Mouse (Mus musculus) adrenal gland, postnatal 14 days (tissue): Measurements from ENCODE around the gene Pla2g6. TPM values are rescaled to one million over a fixed set of nuclear protein-coding genes. Genes with fewer than 3 reads are reported as not detected.

Experiments
- DNase-seq: peaks from one replicate; pipeline ENCODE4 v3.0.0; 2021; ENCODE audit warnings: mixed read lengths
- total RNA-seq: library from RNA; stranded (reverse); gene quantifications from 2 replicates; pipeline ENCODE4 v1.2.3, GENCODE M21; 2021

The Pla2g6 gene
- total RNA-seq, 1 experiment from 2014 or later, result 22.1 TPM

DNA sequence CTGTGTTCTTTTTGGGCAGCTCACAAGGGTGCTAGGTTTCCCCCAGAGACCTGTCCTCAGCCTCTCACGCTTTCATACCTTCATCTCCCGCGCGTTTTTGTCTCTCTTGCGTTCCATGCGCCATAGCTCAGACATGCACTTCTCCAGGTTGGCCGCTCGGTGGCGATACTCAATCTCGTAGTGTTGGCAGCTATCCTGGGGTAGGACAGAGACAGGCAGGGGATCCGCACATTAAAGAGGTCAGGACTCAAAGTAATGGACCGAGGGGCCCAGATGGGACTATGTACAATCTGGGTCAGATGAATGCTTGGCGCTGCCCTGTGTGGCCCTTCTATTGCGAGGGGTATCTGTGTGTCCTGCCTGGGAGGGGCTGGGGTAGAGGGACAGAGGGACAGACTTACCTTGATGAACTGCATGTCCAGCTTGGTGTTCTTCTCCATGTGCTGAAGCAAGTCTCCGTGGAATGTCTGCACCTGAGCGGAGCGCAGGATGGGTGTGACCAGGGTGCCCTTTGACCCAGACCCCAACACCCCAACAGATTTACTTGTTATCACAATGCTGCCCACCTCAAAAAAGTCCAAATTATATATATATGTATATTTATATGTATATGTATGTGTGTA, 57.0 kb downstream of the Pla2g6 start:
- peak; percentile 76 for DNase-seq

GRCm38 (mm10) chr15:79270317-79271123, 57.7 kb downstream of the Pla2g6 start:
- peak; percentile 86 for DNase-seq

DNA sequence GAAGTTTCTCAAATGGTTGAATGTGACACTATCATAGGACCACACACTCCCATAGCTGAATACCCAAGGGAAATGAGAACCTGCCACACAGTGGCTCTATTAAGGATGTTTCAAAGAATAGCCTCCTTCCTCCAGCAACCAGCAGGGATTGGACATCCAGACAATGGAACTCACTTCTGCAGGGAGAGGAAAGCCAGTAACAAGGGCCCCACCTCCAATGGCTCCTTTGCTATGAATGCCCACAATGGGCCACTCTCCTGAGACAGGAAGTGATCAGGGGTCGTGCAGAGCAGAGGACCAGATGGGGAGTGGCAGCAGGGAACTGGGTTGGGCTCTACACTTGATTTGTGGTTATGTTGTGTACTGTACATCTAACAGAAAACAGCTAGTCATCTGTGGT, 59.7 kb downstream of the Pla2g6 start:
- no peak for DNase-seq

DNA sequence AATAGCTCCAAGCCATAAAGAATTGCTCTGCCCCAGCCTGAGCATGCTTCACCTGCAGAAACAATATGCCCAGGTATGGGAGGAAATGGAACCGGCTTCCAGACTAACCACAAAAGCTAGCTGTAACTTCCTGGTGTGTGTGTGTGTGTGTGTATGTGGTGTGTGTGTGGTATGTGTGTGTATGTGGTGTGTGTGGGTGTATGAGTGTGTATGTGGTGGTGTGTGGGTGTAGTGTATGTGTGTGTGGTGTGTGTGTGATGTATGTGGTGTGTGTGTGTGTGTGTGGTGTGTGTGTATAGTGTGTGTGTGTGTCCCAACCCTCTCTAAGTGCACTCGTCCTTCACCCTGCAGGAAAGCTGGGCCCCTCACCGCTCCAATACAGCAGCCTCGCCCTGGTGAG, 62.8 kb downstream of the Pla2g6 start:
- peak; percentile 2 for DNase-seq

GRCm38 (mm10) chr15:79263726-79264125, 64.5 kb downstream of the Pla2g6 start:
- DNase-seq, result peak; percentile 1

DNA sequence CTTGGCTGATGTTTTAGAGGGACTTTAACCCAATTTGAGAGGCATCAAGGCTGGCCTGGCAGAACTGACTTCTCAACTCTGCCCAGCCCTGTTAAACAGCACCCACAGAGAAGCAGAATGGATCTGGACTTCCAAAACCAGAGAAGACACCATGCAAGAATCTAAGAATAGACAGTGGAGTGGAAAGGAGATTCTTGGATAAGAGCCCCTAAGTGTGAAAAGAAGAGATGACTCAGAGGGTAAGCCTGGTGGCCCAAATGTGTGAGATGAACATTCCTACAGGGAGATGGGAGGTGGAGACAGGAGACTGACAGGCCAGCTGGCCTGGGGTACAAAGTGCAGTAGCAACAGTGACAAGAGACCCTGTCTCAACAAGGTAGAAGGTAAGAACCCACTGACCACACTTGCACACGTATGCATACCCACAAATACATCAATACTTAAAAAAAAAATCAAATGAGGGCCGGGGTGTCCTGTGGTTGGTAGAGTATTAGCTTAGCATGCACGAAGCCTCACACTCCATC, 65.3 kb downstream of the Pla2g6 start:
- DNase-seq, result peak; percentile 1

- peak; percentile 43 for DNase-seq
Observed at GRCm38 (mm10) chr15:79262375-79262774, 65.8 kb downstream of the Pla2g6 start.

DNA sequence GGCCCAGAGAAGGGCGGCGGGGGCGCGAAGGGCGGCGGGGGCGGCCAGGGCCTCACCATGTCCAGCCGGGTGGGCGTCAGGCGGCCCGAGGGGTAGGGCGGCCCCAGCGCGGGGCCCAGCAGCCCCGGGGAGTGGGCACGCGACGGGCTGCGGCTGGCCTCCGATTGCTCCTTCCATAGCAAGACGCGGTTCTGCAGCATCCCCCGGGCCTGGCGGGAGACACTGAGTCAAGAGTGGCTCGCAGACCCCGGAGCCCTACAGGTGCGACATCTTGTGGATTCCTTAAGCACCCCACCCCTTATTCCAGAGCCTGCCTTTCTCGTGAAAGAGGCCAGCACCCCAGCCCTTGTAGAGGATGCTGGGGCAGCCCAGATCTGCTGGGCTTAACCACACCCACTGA, 66.4 kb downstream of the Pla2g6 start:
- no peak for DNase-seq

GRCm38 (mm10) chr15:79261095-79261725, 67.0 kb downstream of the Pla2g6 start:
- peak; percentile 38 for DNase-seq

GRCm38 (mm10) chr15:79258521-79258920, 69.7 kb downstream of the Pla2g6 start:
- no peak for DNase-seq

GRCm38 (mm10) chr15:79254661-79255060, 73.5 kb downstream of the Pla2g6 start, which contains the start of gene Slc16a8:
Gene Slc16a8 (minus strand): TSS chr15:79254761.
- no peak for DNase-seq

GRCm38 (mm10) chr15:79252580-79252979, 75.6 kb downstream of the Pla2g6 start:
- no peak for DNase-seq

GRCm38 (mm10) chr15:79251781-79252491, 76.3 kb downstream of the Pla2g6 start:
- peak; percentile 43 for DNase-seq

- no peak for DNase-seq
Observed at GRCm38 (mm10) chr15:79251168-79251567, 77.0 kb downstream of the Pla2g6 start.

GRCm38 (mm10) chr15:79250236-79250635, 78.0 kb downstream of the Pla2g6 start:
- peak; percentile 65 for DNase-seq

DNA sequence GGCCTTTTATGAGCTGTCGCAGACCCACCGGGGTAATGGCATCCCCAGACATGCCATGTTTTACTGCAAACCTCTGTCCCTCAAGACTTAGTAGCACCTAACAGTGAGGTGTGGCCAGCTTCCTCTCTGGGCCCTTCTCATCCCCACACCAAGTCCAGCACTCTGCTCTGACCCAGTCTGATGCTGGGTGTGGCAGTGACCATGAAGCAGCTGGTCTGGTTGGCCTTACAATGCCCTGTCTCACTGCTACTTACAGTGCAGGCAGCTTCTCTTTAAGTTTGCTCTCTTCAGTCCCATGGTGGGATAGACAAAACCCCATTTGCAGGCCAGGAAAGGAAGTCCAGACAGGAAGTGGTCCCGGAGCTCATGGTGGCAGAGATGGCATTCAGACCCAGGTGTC, 82.9 kb downstream of the Pla2g6 start:
- no peak for DNase-seq

GRCm38 (mm10) chr15:79244071-79244893, 83.9 kb downstream of the Pla2g6 start:
- peak; percentile 69 for DNase-seq

GRCm38 (mm10) chr15:79243234-79244042, 84.8 kb downstream of the Pla2g6 start:
- peak; percentile 96 for DNase-seq

GRCm38 (mm10) chr15:79242574-79243233, 85.5 kb downstream of the Pla2g6 start:
- DNase-seq, result no peak

DNA sequence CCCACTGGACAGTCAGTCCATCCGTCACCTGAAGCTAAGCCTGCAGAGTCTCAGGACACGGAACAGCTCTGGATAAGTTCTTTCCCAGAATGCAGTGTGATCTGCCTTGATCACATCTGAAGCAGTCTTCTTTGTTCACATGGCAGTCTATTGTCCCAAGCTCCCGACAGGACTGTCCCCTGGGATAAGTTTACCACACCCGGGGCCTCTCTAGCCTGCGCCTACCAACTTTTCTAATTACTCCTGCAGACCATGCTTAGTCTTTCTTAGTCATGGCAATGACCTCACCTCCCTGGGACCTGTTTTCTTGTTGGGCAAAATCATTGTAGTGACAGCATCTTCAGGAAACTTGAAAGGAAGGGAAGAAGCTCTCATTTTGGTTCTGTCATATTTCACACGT, 90.2 kb downstream of the Pla2g6 start:
- DNase-seq, result no peak
